Mouse (Mus musculus): ENCODE data around the gene Dync2li1.

Gene Dync2li1

GRCm38 (mm10) chr17:84681670-84682069 is 55.4 kb downstream of the Dync2li1 start:
- no peak for DNase-seq (ENCODE audit: extremely low read depth, insufficient read length, low spot score)

DNA sequence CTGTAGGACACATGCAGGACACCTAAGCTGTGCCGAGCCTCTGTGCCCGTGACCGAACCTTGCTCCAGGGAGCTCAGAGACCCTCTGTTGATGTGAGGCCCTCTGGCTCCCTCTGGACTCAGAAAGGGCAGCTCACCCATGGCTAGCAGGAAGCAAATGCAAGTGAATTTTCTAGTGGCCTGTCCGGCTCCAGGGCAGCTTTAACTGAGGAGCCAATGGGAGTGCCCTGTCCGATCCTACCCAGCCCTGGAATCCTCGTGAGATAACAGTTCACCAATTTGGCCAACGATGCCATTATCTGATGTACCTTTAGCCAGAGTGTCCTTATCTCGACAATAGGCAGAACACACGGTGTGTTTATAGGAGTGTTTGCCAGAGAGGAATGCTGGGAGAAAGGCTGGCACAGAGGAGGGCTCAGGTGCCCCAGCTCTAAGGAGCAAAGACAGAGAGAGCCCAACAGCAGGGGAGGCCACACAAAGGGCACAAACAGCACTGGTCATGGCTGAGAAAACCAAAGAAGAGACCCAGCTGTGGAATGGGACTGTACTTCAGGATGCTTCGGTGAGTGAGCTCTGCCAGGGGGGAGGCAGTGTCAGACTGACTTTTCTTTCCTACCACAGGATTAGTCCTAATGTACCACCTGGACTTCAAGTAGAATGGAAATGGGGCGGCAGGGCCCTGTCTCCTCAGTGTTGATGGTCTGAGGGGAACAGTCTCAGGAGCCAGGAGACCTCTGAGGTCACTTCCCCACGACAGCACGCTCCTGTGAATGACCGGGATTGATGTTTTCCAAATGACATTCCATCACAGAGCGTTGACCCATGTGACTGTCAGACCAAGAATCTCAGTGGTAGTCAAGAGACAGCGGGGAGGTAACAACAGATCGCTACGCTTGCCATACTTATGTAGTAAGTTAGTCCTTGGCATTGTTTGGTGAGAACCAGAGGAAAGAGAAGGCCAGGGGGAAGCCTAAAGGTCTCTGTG is 56.7 kb downstream of the Dync2li1 start, which contains the start of gene Abcg5:
Gene Abcg5, minus strand, starts transcription at position 278 of the 984 bp plus-strand sequence.
- no peak for DNase-seq (ENCODE audit: extremely low read depth, insufficient read length, low spot score)

DNA sequence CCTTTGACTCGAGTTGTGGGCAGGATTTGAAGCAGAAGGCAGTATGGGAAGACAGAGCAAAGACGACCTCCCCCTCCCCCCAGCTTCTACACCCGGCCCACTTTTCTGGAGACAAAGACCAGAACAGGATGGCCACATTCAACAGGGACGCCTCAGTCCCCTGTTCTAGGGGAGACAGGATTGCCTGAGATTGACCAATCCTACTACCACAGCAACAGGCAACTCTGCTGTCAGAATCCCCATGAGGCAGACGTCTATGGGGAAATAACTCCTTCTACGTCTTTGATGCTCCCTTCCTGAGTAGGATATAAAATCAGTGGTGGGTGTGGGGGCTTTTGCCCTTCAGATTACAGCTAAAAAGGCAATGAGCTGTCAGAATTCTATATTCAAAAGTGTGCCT is 58.0 kb downstream of the Dync2li1 start:
- DNase-seq (ENCODE audit: extremely low read depth, insufficient read length, low spot score) = no peak

- no peak for DNase-seq (ENCODE audit: extremely low read depth, insufficient read length, low spot score)
Observed at GRCm38 (mm10) chr17:84685286-84685685, 59.0 kb downstream of the Dync2li1 start.

DNA sequence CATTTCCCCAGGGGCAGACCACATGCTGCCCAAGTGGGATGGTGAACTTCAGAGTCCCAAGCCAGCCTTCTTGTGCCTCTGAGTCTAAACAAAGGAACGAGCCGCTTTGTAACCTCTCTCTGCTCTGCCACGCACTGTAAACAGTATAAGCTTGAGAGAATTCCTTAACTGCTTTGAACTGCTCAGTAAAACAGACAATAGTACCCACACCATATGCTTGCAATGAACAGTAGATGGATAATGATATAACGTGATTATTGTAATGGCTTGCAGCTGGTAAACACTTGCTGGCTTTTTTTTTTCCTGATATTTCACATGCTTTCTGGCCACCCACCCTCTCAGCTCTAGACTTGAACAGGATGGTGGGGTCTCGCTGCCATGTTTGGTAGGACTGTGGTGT is 61.7 kb downstream of the Dync2li1 start:
- DNase-seq (ENCODE audit: extremely low read depth, insufficient read length, low spot score) = no peak

GRCm38 (mm10) chr17:84688834-84689233 is 62.5 kb downstream of the Dync2li1 start:
- DNase-seq (ENCODE audit: extremely low read depth, insufficient read length, low spot score) = no peak

- no peak for DNase-seq (ENCODE audit: extremely low read depth, insufficient read length, low spot score)
Observed at GRCm38 (mm10) chr17:84689316-84689715, 63.0 kb downstream of the Dync2li1 start.

GRCm38 (mm10) chr17:84690111-84690510 is 63.8 kb downstream of the Dync2li1 start:
- DNase-seq (ENCODE audit: extremely low read depth, insufficient read length, low spot score) = no peak

DNA sequence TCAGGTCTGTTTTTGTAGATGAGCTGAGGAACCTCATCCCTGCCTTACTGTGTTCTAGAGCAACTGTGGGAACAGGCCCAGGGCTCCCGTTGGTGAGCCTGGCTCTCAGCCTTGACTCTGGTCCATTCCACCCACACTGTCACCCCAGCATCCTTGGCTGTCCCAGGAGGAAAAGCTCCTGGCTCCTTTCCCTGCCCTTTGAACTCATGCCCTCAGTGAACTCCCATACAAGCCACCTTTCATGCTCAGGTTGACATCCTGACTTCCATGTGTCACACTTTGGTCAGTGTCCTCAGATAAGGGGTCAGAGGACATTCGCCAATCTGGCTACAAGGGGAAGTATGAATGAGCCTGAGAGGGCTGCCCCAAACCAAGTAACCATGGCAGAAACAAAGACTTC is 67.4 kb downstream of the Dync2li1 start:
- no peak for DNase-seq (ENCODE audit: extremely low read depth, insufficient read length, low spot score)

DNA sequence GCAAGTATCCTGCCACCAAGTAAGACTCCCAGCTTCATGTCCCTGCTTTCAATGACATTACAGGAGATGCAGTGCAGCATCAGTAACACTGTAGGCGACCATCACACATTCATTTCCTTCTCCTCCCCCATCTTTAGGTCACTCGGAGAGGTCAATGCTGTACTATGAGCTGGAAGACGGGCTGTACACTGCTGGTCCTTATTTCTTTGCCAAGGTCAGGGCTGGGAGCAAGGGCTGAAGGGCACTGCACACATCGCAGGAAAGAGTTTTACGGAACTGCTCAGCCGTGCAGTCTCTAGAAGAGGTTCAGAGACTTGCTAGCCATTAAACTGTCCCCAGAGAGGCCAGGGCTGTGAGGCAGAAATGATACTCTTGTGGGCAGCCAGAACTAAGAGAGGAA is 70.2 kb downstream of the Dync2li1 start:
- DNase-seq (ENCODE audit: extremely low read depth, insufficient read length, low spot score) = no peak

GRCm38 (mm10) chr17:84698727-84699126 is 72.4 kb downstream of the Dync2li1 start:
- peak; percentile 32 for DNase-seq (ENCODE audit: extremely low read depth, insufficient read length, low spot score)

Data from 3134 (cell line).